Mouse (Mus musculus): ENCODE data around the gene Nav3. TPM values are rescaled to one million over a fixed set of nuclear protein-coding genes. Genes with fewer than 3 reads are reported as not detected.

Nav3 gene
- polyA plus RNA-seq, 1 experiment from 2014 or later: 3.3 TPM

DNA sequence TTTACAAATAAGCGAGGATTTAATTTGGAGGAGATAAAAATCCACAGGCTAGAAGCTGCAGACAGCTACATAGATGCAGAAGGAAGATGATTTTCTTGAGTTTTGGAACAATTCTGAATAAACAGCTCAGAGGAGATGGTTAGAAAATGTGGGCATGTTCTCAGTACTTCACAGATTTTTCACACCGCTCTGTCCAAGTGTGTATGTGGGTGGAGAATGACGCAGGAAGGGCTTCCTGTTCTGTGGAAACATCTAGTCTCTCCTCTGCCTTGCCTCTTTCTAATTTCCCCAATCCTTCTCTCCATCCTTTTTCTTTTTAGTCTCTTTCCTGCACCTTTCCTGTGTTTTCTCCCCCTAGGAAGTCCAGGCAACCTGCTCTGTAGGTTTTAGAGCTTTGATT is 812.4 kb downstream of the Nav3 start:
- Histone ChIP-seq H3K4me1 (ENCODE audit: control insufficient read depth, insufficient read depth, low read length) (no peaks in the 10 kb centered on the region), H3K4me2 (replicated peaks; ENCODE audit: low read depth, low read length) (no peak overlapping the region), H3K27ac (ENCODE audit: low read length) (no peak overlapping the region), H3K9ac (replicated peaks; ENCODE audit: low read depth, low read length) (no peak overlapping the region), H3K9me3 (ENCODE audit: control insufficient read depth, low read depth, low read length) (no peaks in the 10 kb centered on the region), H3K4me3 (ENCODE audit: low read depth, low read length) (no peak overlapping the region), H3K27me3 (ENCODE audit: control insufficient read depth, insufficient read depth, low read length) (no peaks in the 10 kb centered on the region), H3K36me3 (ENCODE audit: control insufficient read depth, insufficient read depth, low read length) (no peaks in the 10 kb centered on the region)
- 89% methylated on average over 3 of the region's 3 CpGs for WGBS
- no peak for ATAC-seq (ENCODE audit: insufficient number of reproducible peaks, insufficient read depth, low FRiP score, low read depth)

DNA sequence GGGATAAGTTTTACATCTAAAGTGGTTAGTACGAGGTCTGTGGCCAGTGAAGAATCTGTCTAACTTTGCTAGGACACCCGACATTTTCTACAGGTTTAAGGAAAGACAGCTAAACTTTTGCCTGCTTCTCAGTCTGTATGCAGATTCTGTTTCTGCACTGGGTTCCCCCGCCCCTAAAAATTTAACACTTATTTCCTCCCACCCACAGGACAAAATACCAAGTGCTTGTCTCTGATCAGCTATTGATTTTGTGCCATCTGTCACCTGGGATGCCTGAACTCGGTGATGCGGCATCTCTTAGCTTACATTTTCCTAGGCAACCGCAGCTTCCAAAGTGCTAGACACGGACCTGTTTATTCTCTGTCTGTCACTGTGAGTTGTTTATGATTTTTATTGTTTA is 814.2 kb downstream of the Nav3 start:
- H3K9me3 ChIP-seq (ENCODE audit: control insufficient read depth, low read depth, low read length): no peaks in the 10 kb centered on the region
- H3K27me3 ChIP-seq (ENCODE audit: control insufficient read depth, insufficient read depth, low read length): no peaks in the 10 kb centered on the region
- H3K36me3 ChIP-seq (ENCODE audit: control insufficient read depth, insufficient read depth, low read length): no peaks in the 10 kb centered on the region
- no peak overlapping the region for H3K27ac ChIP-seq (ENCODE audit: low read length)
- H3K9ac ChIP-seq (replicated peaks; ENCODE audit: low read depth, low read length): no peak overlapping the region
- no peaks in the 10 kb centered on the region for H3K4me1 ChIP-seq (ENCODE audit: control insufficient read depth, insufficient read depth, low read length)
- H3K4me3 ChIP-seq (ENCODE audit: low read depth, low read length): no peak overlapping the region
- ATAC-seq (ENCODE audit: insufficient number of reproducible peaks, insufficient read depth, low FRiP score, low read depth): no peak
- no peak overlapping the region for H3K4me2 ChIP-seq (replicated peaks; ENCODE audit: low read depth, low read length)
- 62% methylated on average over 7 of the region's 7 CpGs for WGBS

DNA sequence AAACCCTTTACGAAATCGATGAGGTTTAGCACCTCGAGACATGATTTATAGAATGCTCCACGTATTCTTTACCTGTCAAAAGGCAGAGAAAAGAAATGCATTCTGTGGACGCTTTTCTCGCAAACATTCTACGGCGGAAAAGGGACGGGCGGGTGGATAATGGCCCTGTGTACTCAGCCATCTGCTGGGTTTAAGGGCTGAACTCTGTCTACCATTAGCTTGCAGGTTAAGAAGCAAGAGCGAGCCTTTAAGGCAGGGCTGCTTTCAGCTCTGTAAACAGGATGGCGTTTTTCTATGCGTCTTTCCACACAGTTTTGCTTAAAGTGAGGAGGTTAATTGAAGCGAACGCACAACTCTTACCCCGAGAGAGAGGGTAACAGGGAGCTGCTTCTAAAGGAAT is 818.3 kb downstream of the Nav3 start:
- Histone ChIP-seq H3K36me3 (ENCODE audit: control insufficient read depth, insufficient read depth, low read length) (no peaks in the 10 kb centered on the region), H3K27me3 (ENCODE audit: control insufficient read depth, insufficient read depth, low read length) (no peaks in the 10 kb centered on the region), H3K4me1 (ENCODE audit: control insufficient read depth, insufficient read depth, low read length) (no peaks in the 10 kb centered on the region), H3K4me2 (replicated peaks; ENCODE audit: low read depth, low read length) (peak overlapping the region; percentile 31), H3K27ac (ENCODE audit: low read length) (no peak overlapping the region), H3K9ac (replicated peaks; ENCODE audit: low read depth, low read length) (no peak overlapping the region), H3K4me3 (ENCODE audit: low read depth, low read length) (no peak overlapping the region), H3K9me3 (ENCODE audit: control insufficient read depth, low read depth, low read length) (no peaks in the 10 kb centered on the region)
- ATAC-seq (ENCODE audit: insufficient number of reproducible peaks, insufficient read depth, low FRiP score, low read depth): no peak
- 26% methylated on average over 16 of the region's 16 CpGs for WGBS
